Mouse (Mus musculus) kidney, adult 2 months (tissue): ENCODE data around the gene Fhl1.

Experiments
- CTCF ChIP-seq: fragments of 200-500 bp; conservative IDR thresholded peaks from 2 replicates; pipeline ENCODE4 v1.5.1; 2011; ENCODE audit warnings: low read depth, mild to moderate bottlenecking, control low read depth, low read length, moderate library complexity, mixed read lengths; ENCODE audit not compliant: insufficient read depth, insufficient read length
- POLR2A ChIP-seq: fragments of 200-500 bp; IDR thresholded peaks from one replicate; pipeline ENCODE4 v1.6.1; 2011; ENCODE audit warnings: low read depth, low read length, control low read depth

DNA sequence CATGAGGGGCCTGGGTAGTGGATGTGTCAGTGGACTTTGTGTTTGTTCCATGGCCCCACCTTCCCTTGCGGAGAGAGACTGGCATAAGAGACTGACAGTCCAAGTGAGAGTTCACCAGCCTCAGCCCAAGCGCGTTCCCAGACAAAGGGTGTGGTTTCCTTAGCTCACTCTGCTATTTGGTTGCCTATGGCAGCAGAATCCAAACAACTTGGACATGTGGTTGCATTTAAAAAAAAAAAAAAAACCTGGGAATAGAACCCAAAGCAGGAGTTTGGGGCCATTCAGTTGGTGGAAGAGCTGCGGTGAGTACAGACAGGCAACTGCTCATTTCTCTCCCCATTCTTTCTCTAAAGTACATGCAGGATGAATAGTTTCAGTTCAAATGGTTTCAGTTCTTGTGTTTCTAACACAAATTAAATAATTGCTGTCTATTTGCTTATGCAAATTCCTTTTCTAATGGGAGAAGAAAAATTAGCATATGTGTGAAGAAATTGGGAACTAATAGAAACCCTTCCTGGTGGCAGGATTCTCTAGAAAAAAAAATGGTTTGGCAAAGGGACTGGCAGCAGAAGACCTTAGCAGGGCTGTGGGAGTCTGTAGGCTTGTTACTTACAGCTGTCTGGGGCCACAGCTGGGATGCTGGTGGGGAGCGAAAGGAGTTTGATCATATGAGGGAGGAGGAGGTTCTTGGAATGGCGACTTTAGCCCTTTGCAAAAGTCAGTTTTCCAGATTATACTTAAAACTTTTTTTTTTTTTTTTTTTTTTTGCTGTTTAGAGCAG, 54.9 kb downstream of the Fhl1 start:
- TF ChIP-seq CTCF (no peak), POLR2A (no peak)
